9 mouse cellular contexts compared by ENCODE assay signal in the genomic region with DNA sequence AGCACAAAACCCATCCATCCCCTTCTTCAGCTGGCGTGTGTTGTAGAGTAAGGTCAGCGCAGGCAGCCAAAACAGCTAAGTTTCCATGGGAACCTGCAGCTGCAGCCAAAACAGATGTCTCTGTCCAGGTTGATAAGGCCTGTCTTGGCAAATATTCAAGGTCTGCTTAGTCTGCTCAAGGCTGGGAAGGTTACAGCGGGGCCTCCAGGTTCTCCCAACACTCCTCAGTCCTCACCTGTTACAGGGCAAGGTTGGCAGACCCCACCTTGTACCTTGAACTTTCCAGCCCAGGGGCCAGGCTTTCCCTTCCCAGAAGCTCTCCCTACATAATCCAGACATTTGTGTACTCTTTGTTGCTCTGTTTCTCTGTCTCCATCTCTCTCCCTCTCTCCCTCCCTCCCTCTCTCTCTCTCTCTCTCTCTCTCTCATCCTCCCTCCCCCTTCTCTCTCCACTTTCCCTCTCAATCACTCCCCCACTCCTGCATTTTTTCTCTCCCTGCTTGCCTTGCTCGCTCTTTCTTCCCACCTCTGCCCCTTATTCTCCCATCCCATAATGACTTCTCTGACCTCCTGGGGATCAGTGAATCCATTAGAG. TPM values are rescaled to one million over a fixed set of nuclear protein-coding genes. Genes with fewer than 3 reads are reported as not detected.
DNase-seq lines count a peak whose midpoint lies in the region; ATAC-seq lines count a peak whose summit lies in the region.
"Had no signal": no experiment of that assay in that cellular context is flagged by ENCODE, and none has a peak within 500 bp of the region (broad histone marks: within the 10 kb centered on the region; RNA-seq: fewer than 3 reads in every experiment).

No protein-coding gene starts in this region.

- H3K4me2 ChIP-seq in forebrain, embryonic 11.5 days (ENCODE audit: low read depth, low read length, severe bottlenecking), result peak overlapping the region; percentile 54
- H3K4me2 ChIP-seq in hindbrain, embryonic 15.5 days, result peak overlapping the region; percentile 61
- H3K4me2 ChIP-seq in stomach, embryonic 16.5 days (ENCODE audit: low read depth, low read length), result peak overlapping the region; percentile 61

- H3K9me3 ChIP-seq in megakaryocyte, embryonic 14.5 days, result no peaks in the 10 kb centered on the region
- no peaks in the 10 kb centered on the region for H3K9me3 ChIP-seq in forebrain, embryonic 11.5 days (ENCODE audit: control insufficient read depth, low read length)
- no peaks in the 10 kb centered on the region for H3K9me3 ChIP-seq in hindbrain, embryonic 15.5 days
- H3K9me3 ChIP-seq in midbrain, embryonic 10.5 days (replicated peaks), result no peaks in the 10 kb centered on the region
- H3K9me3 ChIP-seq in stomach, embryonic 16.5 days (replicated peaks; ENCODE audit: control insufficient read depth, low read length), result no peaks in the 10 kb centered on the region

- no peak for ATAC-seq in megakaryocyte, adult 5-6 weeks (ENCODE audit: poor library complexity, severe bottlenecking)
- ATAC-seq in forebrain, embryonic 11.5 days (replicated peaks; ENCODE audit: low FRiP score), result no peak
- ATAC-seq in hindbrain, embryonic 15.5 days (ENCODE audit: low FRiP score, low read depth), result peak; percentile 46
- peak; percentile 90 for ATAC-seq in stomach, embryonic 16.5 days (ENCODE audit: insufficient read depth, low FRiP score)

- no peak overlapping the region for H3K27ac ChIP-seq in forebrain, embryonic 11.5 days (ENCODE audit: low read depth, low read length)
- peak overlapping the region; percentile 47; the same call in 1 of the 2 replicates for H3K27ac ChIP-seq in hindbrain, embryonic 15.5 days (replicated peaks)
- H3K27ac ChIP-seq in midbrain, embryonic 10.5 days (replicated peaks), result no peak overlapping the region
- H3K27ac ChIP-seq in stomach, embryonic 16.5 days (ENCODE audit: low read length), result peak overlapping the region; percentile 76; the same call in 1 of the 2 replicates

- H3K4me1 ChIP-seq in megakaryocyte, embryonic 14.5 days, result no peaks in the 10 kb centered on the region; the same call in 1 of the 2 replicates
- no peaks in the 10 kb centered on the region for H3K4me1 ChIP-seq in forebrain, embryonic 11.5 days (replicated peaks; ENCODE audit: control insufficient read depth, insufficient read depth, low read length)
- H3K4me1 ChIP-seq in hindbrain, embryonic 15.5 days (replicated peaks), result peaks cover 9% of the 10 kb centered on the region
- H3K4me1 ChIP-seq in midbrain, embryonic 10.5 days, result peaks cover 12% of the 10 kb centered on the region
- peaks cover 14% of the 10 kb centered on the region; the same call in 1 of the 2 replicates for H3K4me1 ChIP-seq in stomach, embryonic 16.5 days (ENCODE audit: control insufficient read depth, insufficient read depth, low read length)

- DNase-seq in forebrain, embryonic 11.5 days (ENCODE audit: low spot score), result no peak
- peak; percentile 36 for DNase-seq in midbrain, embryonic 10.5 days (ENCODE audit: low spot score)
- no peak for DNase-seq in layer of hippocampus, adult 11-12 months (ENCODE audit: low spot score)
- no peak for DNase-seq in right cerebral cortex, postnatal 36 days (ENCODE audit: low spot score in 2 of 2)

- H3K4me3 ChIP-seq in megakaryocyte, embryonic 14.5 days (replicated peaks), result peak overlapping the region; percentile 28
- H3K4me3 ChIP-seq in forebrain, embryonic 11.5 days (ENCODE audit: low read depth, low read length), result peak overlapping the region; percentile 34; the same call in 1 of the 2 replicates
- H3K4me3 ChIP-seq in hindbrain, embryonic 15.5 days, result peak overlapping the region; percentile 56
- H3K4me3 ChIP-seq in midbrain, embryonic 10.5 days, result peak overlapping the region; percentile 60
- H3K4me3 ChIP-seq in stomach, embryonic 16.5 days (replicated peaks; ENCODE audit: low read length), result peak overlapping the region; percentile 50

- no peaks in the 10 kb centered on the region for H3K27me3 ChIP-seq in megakaryocyte, embryonic 14.5 days (replicated peaks)
- H3K27me3 ChIP-seq in forebrain, embryonic 11.5 days (ENCODE audit: control insufficient read depth, insufficient read depth, low read length), result no peaks in the 10 kb centered on the region
- no peaks in the 10 kb centered on the region for H3K27me3 ChIP-seq in hindbrain, embryonic 15.5 days
- 0 out of 2 replicates have a peak, but pooled peaks cover 4% of the 10 kb centered on the region for H3K27me3 ChIP-seq in midbrain, embryonic 10.5 days (ENCODE audit: low read depth, poor library complexity, severe bottlenecking)
- no peaks in the 10 kb centered on the region for H3K27me3 ChIP-seq in stomach, embryonic 16.5 days (ENCODE audit: control insufficient read depth, insufficient read depth, low read length)

- WGBS in forebrain, embryonic 11.5 days, result 6% methylated on average over 4 of the region's 4 CpGs
- 13% methylated on average over 4 of the region's 4 CpGs for WGBS in hindbrain, embryonic 15.5 days
- WGBS in midbrain, embryonic 10.5 days, result 13% methylated on average over 4 of the region's 4 CpGs
- WGBS in stomach, embryonic 16.5 days, result 2% methylated on average over 4 of the region's 4 CpGs

- no peaks in the 10 kb centered on the region for H3K36me3 ChIP-seq in megakaryocyte, embryonic 14.5 days (replicated peaks; ENCODE audit: low read length)
- no peaks in the 10 kb centered on the region for H3K36me3 ChIP-seq in forebrain, embryonic 11.5 days (ENCODE audit: control insufficient read depth, insufficient read depth, low read length)
- no peaks in the 10 kb centered on the region for H3K36me3 ChIP-seq in hindbrain, embryonic 15.5 days
- H3K36me3 ChIP-seq in midbrain, embryonic 10.5 days, result no peaks in the 10 kb centered on the region
- H3K36me3 ChIP-seq in stomach, embryonic 16.5 days (ENCODE audit: control insufficient read depth, insufficient read depth, low read length), result no peaks in the 10 kb centered on the region

- H3K9ac ChIP-seq in forebrain, embryonic 11.5 days (ENCODE audit: low read length), result no peak overlapping the region
- H3K9ac ChIP-seq in hindbrain, embryonic 15.5 days, result peak overlapping the region; percentile 37
- no peak overlapping the region for H3K9ac ChIP-seq in stomach, embryonic 16.5 days (ENCODE audit: low read length)

RNA-seq across cellular contexts. Expression of gene Gm17332, which starts 12.1 kb away (rescaled TPM):
- polyA plus RNA-seq in megakaryocyte, embryonic 14.5 days (2012; ENCODE audit: insufficient read depth, low replicate concordance), result not detected in 2 replicates
- total RNA-seq in megakaryocyte, adult 5-6 weeks (2015), result not detected in 2 replicates
- not detected in 2 replicates for total RNA-seq in megakaryocyte, adult 5-6 weeks (2017)
- not detected in 2 replicates for polyA plus RNA-seq in forebrain, embryonic 11.5 days (2014; fragmentation: Nextera tagmentation; extraction: Ambion mirVana)
- polyA plus RNA-seq in hindbrain, embryonic 15.5 days (2015; fragmentation: Nextera tagmentation; extraction: Ambion mirVana), result not detected in 2 replicates
- polyA plus RNA-seq in midbrain, embryonic 10.5 days (2016; fragmentation: Nextera tagmentation; extraction: Ambion mirVana), result not detected in 2 replicates
- polyA plus RNA-seq in stomach, embryonic 16.5 days (2015; fragmentation: Nextera tagmentation; extraction: Ambion mirVana), result not detected in 2 replicates
- total RNA-seq: neutrophil, adult 5-6 weeks had no signal

Comparison
In these comparisons a context has a peak if more than half of its experiments do, and no peak if none do; other contexts are left out.
1. ATAC-seq: peak in hindbrain, embryonic 15.5 days (single experiment) and stomach, embryonic 16.5 days (single experiment); none in megakaryocyte, adult 5-6 weeks (single experiment) and forebrain, embryonic 11.5 days (single experiment).
2. H3K27ac ChIP-seq: peak in hindbrain, embryonic 15.5 days (single experiment) and stomach, embryonic 16.5 days (single experiment); none in forebrain, embryonic 11.5 days (single experiment) and midbrain, embryonic 10.5 days (single experiment).
3. Peak in every context shown above with its lines, with median percentiles within 50 percentile points of each other: H3K4me3 ChIP-seq and H3K4me2 ChIP-seq.